Mouse (Mus musculus) E14TG2a.4 (cell line): Measurements from ENCODE around the gene Tmem129.

Experiments
- H3K27me3 ChIP-seq: 2 replicates; pipeline ENCODE4 v1.6.1; 2014; ENCODE audit warnings: low read length, control low read depth; ENCODE audit not compliant: insufficient read depth
- H3K36me3 ChIP-seq: 2 replicates; pipeline ENCODE4 v1.6.1; 2014; ENCODE audit warnings: low read length, control low read depth; ENCODE audit not compliant: insufficient read depth
- H3K4me1 ChIP-seq: replicated peaks from 2 replicates; pipeline ENCODE4 v1.6.1; 2014; ENCODE audit warnings: low read depth, low read length, control low read depth
- H3K4me3 ChIP-seq: replicated peaks from 2 replicates; pipeline ENCODE4 v1.5.1; 2014; ENCODE audit warnings: mild to moderate bottlenecking, low read length
- H3K9me3 ChIP-seq: 2 replicates; pipeline ENCODE4 v1.6.1; 2014; ENCODE audit warnings: low read length, control low read depth
- CTCF ChIP-seq: conservative IDR thresholded peaks from 2 replicates; pipeline ENCODE4 v1.5.1; 2014; ENCODE audit warnings: low read length
- NANOG ChIP-seq: IDR thresholded peaks from 2 replicates; pipeline ENCODE4 v1.6.1; 2014; ENCODE audit warnings: borderline replicate concordance, low read length, mixed read lengths
- POU5F1 ChIP-seq: IDR thresholded peaks from 2 replicates; pipeline ENCODE4 v1.6.1; 2014; ENCODE audit warnings: low read length, borderline replicate concordance

Gene Tmem129

GRCm38 (mm10) chr5:33657787-33658663 is at the start of gene Tmem129, which contains the start of gene Tacc3:
Gene Tmem129 (minus strand): TSS chr5:33658416.
Gene Tacc3 (plus strand): TSS chr5:33658128.
- Histone ChIP-seq H3K4me3 (peak within 1 kb of the TSS; percentile 95), H3K9me3 (no peaks in the 10 kb centered on the region), H3K36me3 (peaks cover 67% of the 10 kb centered on the region), H3K27me3 (no peaks in the 10 kb centered on the region), H3K4me1 (peaks cover 63% of the 10 kb centered on the region)
- TF ChIP-seq CTCF: no peak
- no peak for TF ChIP-seq POU5F1
- TF ChIP-seq NANOG: no peak

GRCm38 (mm10) chr5:33707163-33707562 is 48.9 kb upstream of the Tmem129 start:
- no peak overlapping the region for H3K4me3 ChIP-seq
- H3K27me3 ChIP-seq: peaks cover 83% of the 10 kb centered on the region
- H3K9me3 ChIP-seq: no peaks in the 10 kb centered on the region
- H3K4me1 ChIP-seq: peaks cover 27% of the 10 kb centered on the region
- H3K36me3 ChIP-seq: no peaks in the 10 kb centered on the region
- TF ChIP-seq CTCF (no peak), NANOG (no peak), POU5F1 (no peak)

GRCm38 (mm10) chr5:33706350-33706629 is 48.1 kb upstream of the Tmem129 start:
- Histone ChIP-seq H3K36me3 (no peaks in the 10 kb centered on the region), H3K27me3 (peaks cover 85% of the 10 kb centered on the region), H3K4me3 (no peak overlapping the region), H3K4me1 (peaks cover 30% of the 10 kb centered on the region), H3K9me3 (no peaks in the 10 kb centered on the region)
- no peak for TF ChIP-seq CTCF
- no peak for TF ChIP-seq NANOG
- TF ChIP-seq POU5F1: no peak

GRCm38 (mm10) chr5:33705612-33706349 is 47.6 kb upstream of the Tmem129 start:
- no peaks in the 10 kb centered on the region for H3K9me3 ChIP-seq
- H3K4me3 ChIP-seq: peak overlapping the region; percentile 23; the same call in 1 of the 2 replicates
- H3K27me3 ChIP-seq: peaks cover 87% of the 10 kb centered on the region
- H3K4me1 ChIP-seq: peaks cover 30% of the 10 kb centered on the region
- H3K36me3 ChIP-seq: no peaks in the 10 kb centered on the region
- TF ChIP-seq NANOG (no peak), POU5F1 (no peak), CTCF (no peak)

GRCm38 (mm10) chr5:33704945-33705611 is 46.9 kb upstream of the Tmem129 start:
- H3K4me3 ChIP-seq: peak overlapping the region; percentile 23; the same call in 1 of the 2 replicates
- TF ChIP-seq NANOG (no peak), CTCF (no peak)
- H3K36me3 ChIP-seq: no peaks in the 10 kb centered on the region

GRCm38 (mm10) chr5:33703999-33704398 is 45.8 kb upstream of the Tmem129 start:
- H3K9me3 ChIP-seq: no peaks in the 10 kb centered on the region
- no peak for TF ChIP-seq CTCF
- TF ChIP-seq POU5F1: no peak
- no peak for TF ChIP-seq NANOG
- H3K4me1 ChIP-seq: peaks cover 41% of the 10 kb centered on the region
- no peak overlapping the region for H3K4me3 ChIP-seq
- H3K36me3 ChIP-seq: no peaks in the 10 kb centered on the region
- H3K27me3 ChIP-seq: peaks cover 93% of the 10 kb centered on the region

More at GRCm38 (mm10) chr5:33704945-33705611, 46.9 kb upstream of the Tmem129 start:
- Histone ChIP-seq H3K4me1 (peaks cover 37% of the 10 kb centered on the region), H3K9me3 (no peaks in the 10 kb centered on the region), H3K27me3 (peaks cover 88% of the 10 kb centered on the region)

GRCm38 (mm10) chr5:33701832-33702231 is 43.6 kb upstream of the Tmem129 start:
- H3K4me3 ChIP-seq: peak overlapping the region; percentile 50
- no peaks in the 10 kb centered on the region for H3K36me3 ChIP-seq
- no peaks in the 10 kb centered on the region for H3K9me3 ChIP-seq
- peaks cover 41% of the 10 kb centered on the region for H3K4me1 ChIP-seq
- TF ChIP-seq POU5F1: no peak
- no peak for TF ChIP-seq CTCF
- TF ChIP-seq NANOG: no peak
- peaks cover 96% of the 10 kb centered on the region for H3K27me3 ChIP-seq

- H3K4me3 ChIP-seq: no peak overlapping the region
- peaks cover 39% of the 10 kb centered on the region for H3K4me1 ChIP-seq
- TF ChIP-seq CTCF (no peak), POU5F1 (no peak), NANOG (no peak)
- H3K9me3 ChIP-seq: no peaks in the 10 kb centered on the region
- no peaks in the 10 kb centered on the region for H3K36me3 ChIP-seq
- peaks cover 96% of the 10 kb centered on the region for H3K27me3 ChIP-seq
Observed at GRCm38 (mm10) chr5:33700010-33700409, 41.8 kb upstream of the Tmem129 start.
